Mouse (Mus musculus): Measurements from ENCODE around the gene Fat1.

GRCm38 (mm10) chr8:45055500-45055899, 120.3 kb downstream of the Fat1 start:
- no peak for TF ChIP-seq POLR2A (IDR thresholded peaks at IDR 0.05; ENCODE audit: borderline replicate concordance, low read depth, low read length)
- no peak for TF ChIP-seq CTCF (IDR thresholded peaks at IDR 0.05; ENCODE audit: low read depth, low read length)
